Mouse (Mus musculus): ENCODE measurements around the gene Isca2. TPM values are rescaled to one million over a fixed set of nuclear protein-coding genes. Genes with fewer than 3 reads are reported as not detected.

The Isca2 gene
- 105 and 111 TPM in 2 replicates for polyA plus RNA-seq (2015; fragmentation: Nextera tagmentation; extraction: Ambion mirVana)

GRCm38 (mm10) chr12:84772726-84773441 lies at the start of gene Isca2, which contains the start of gene Npc2:
TSS of gene Isca2 (plus strand) at chr12:84773251.
TSS of gene Npc2 (minus strand) at chr12:84773152.
- peak; percentile 98 for ATAC-seq (ENCODE audit: low read depth)
- Histone ChIP-seq H3K4me1 (replicated peaks) (peaks cover 53% of the 10 kb centered on the region), H3K9ac (peak within 1 kb of the TSS; percentile 86), H3K4me3 (replicated peaks) (peak within 1 kb of the TSS; percentile 89), H3K27me3 (no peaks in the 10 kb centered on the region), H3K36me3 (peaks cover 12% of the 10 kb centered on the region), H3K27ac (peak within 1 kb of the TSS; percentile 96), H3K9me3 (replicated peaks) (no peaks in the 10 kb centered on the region), H3K4me2 (peak within 1 kb of the TSS; percentile 89)
- DNase-seq, result peak; percentile 99
- WGBS (ENCODE audit: insufficient replicate concordance), result under 1% methylated on average over 50 of the region's 50 CpGs

GRCm38 (mm10) chr12:84726391-84726790 lies 46.7 kb upstream of the Isca2 start:
- ATAC-seq (ENCODE audit: low read depth), result no peak
- no peak overlapping the region for H3K4me3 ChIP-seq (replicated peaks)
- no peak overlapping the region for H3K9ac ChIP-seq
- H3K27ac ChIP-seq, result no peak overlapping the region
- no peaks in the 10 kb centered on the region for H3K27me3 ChIP-seq
- H3K4me2 ChIP-seq, result no peak overlapping the region
- H3K36me3 ChIP-seq, result no peaks in the 10 kb centered on the region
- 69% methylated on average over 4 of the region's 4 CpGs for WGBS (ENCODE audit: insufficient replicate concordance)
- H3K9me3 ChIP-seq (replicated peaks), result no peaks in the 10 kb centered on the region
- DNase-seq, result no peak
- H3K4me1 ChIP-seq (replicated peaks), result no peaks in the 10 kb centered on the region

GRCm38 (mm10) chr12:84726986-84727385 lies 46.1 kb upstream of the Isca2 start:
- ATAC-seq (ENCODE audit: low read depth), result no peak
- Histone ChIP-seq H3K9me3 (replicated peaks) (no peaks in the 10 kb centered on the region), H3K4me1 (replicated peaks) (no peaks in the 10 kb centered on the region), H3K4me2 (no peak overlapping the region), H3K9ac (no peak overlapping the region), H3K36me3 (no peaks in the 10 kb centered on the region), H3K27me3 (no peaks in the 10 kb centered on the region), H3K27ac (no peak overlapping the region), H3K4me3 (replicated peaks) (no peak overlapping the region)
- no peak for DNase-seq
- 44% methylated on average over 4 of the region's 4 CpGs for WGBS (ENCODE audit: insufficient replicate concordance)

- H3K4me1 ChIP-seq (replicated peaks), result no peaks in the 10 kb centered on the region
- WGBS (ENCODE audit: insufficient replicate concordance), result 59% methylated on average over 5 of the region's 5 CpGs
- no peak for DNase-seq
- H3K27ac ChIP-seq, result no peak overlapping the region
- ATAC-seq (ENCODE audit: low read depth), result no peak
- no peak overlapping the region for H3K9ac ChIP-seq
- no peaks in the 10 kb centered on the region for H3K9me3 ChIP-seq (replicated peaks)
- H3K4me3 ChIP-seq (replicated peaks), result no peak overlapping the region
- H3K4me2 ChIP-seq, result no peak overlapping the region
- no peaks in the 10 kb centered on the region for H3K27me3 ChIP-seq
- no peaks in the 10 kb centered on the region for H3K36me3 ChIP-seq
These were observed 45.6 kb upstream of the Isca2 start for GRCm38 (mm10) chr12:84727434-84727833.

GRCm38 (mm10) chr12:84728421-84728820 lies 44.6 kb upstream of the Isca2 start:
- no peak for ATAC-seq (ENCODE audit: low read depth)
- Histone ChIP-seq H3K27me3 (no peaks in the 10 kb centered on the region), H3K9me3 (replicated peaks) (no peaks in the 10 kb centered on the region), H3K27ac (no peak overlapping the region), H3K36me3 (no peaks in the 10 kb centered on the region), H3K4me1 (replicated peaks) (no peaks in the 10 kb centered on the region), H3K9ac (no peak overlapping the region), H3K4me2 (no peak overlapping the region), H3K4me3 (replicated peaks) (no peak overlapping the region)
- WGBS (ENCODE audit: insufficient replicate concordance), result 77% methylated on average over 10 of the region's 10 CpGs
- DNase-seq, result no peak

- no peak overlapping the region for H3K4me2 ChIP-seq
- 53% methylated on average over 13 of the region's 13 CpGs for WGBS (ENCODE audit: insufficient replicate concordance)
- no peak overlapping the region for H3K27ac ChIP-seq
- H3K4me3 ChIP-seq (replicated peaks), result no peak overlapping the region
- no peak overlapping the region for H3K9ac ChIP-seq
- no peaks in the 10 kb centered on the region for H3K27me3 ChIP-seq
- ATAC-seq (ENCODE audit: low read depth) (no peak), DNase-seq (no peak)
- H3K4me1 ChIP-seq (replicated peaks), result no peaks in the 10 kb centered on the region
- H3K9me3 ChIP-seq (replicated peaks), result no peaks in the 10 kb centered on the region
- no peaks in the 10 kb centered on the region for H3K36me3 ChIP-seq
These were observed 39.7 kb upstream of the Isca2 start for GRCm38 (mm10) chr12:84733366-84733765.

GRCm38 (mm10) chr12:84743496-84743895 lies 29.6 kb upstream of the Isca2 start:
- no peaks in the 10 kb centered on the region; the same call in 1 of the 2 replicates for H3K27me3 ChIP-seq
- no peaks in the 10 kb centered on the region for H3K9me3 ChIP-seq (replicated peaks)
- no peak overlapping the region for H3K4me3 ChIP-seq (replicated peaks)
- no peaks in the 10 kb centered on the region for H3K36me3 ChIP-seq
- WGBS (ENCODE audit: insufficient replicate concordance), result 80% methylated on average over 10 of the region's 10 CpGs
- no peak overlapping the region for H3K27ac ChIP-seq
- no peaks in the 10 kb centered on the region for H3K4me1 ChIP-seq (replicated peaks)
- H3K4me2 ChIP-seq, result no peak overlapping the region
- ATAC-seq (ENCODE audit: low read depth) (no peak), DNase-seq (no peak)
- no peak overlapping the region for H3K9ac ChIP-seq

GRCm38 (mm10) chr12:84745700-84746099 lies 27.4 kb upstream of the Isca2 start:
- no peak overlapping the region for H3K27ac ChIP-seq
- H3K36me3 ChIP-seq, result no peaks in the 10 kb centered on the region
- DNase-seq (no peak), ATAC-seq (ENCODE audit: low read depth) (no peak)
- no peak overlapping the region for H3K4me2 ChIP-seq
- H3K27me3 ChIP-seq, result no peaks in the 10 kb centered on the region; the same call in 1 of the 2 replicates
- H3K9ac ChIP-seq, result no peak overlapping the region
- WGBS (ENCODE audit: insufficient replicate concordance), result 65% methylated on average over 4 of the region's 4 CpGs
- no peak overlapping the region for H3K4me3 ChIP-seq (replicated peaks)
- H3K4me1 ChIP-seq (replicated peaks), result no peaks in the 10 kb centered on the region
- no peaks in the 10 kb centered on the region for H3K9me3 ChIP-seq (replicated peaks)

GRCm38 (mm10) chr12:84748134-84748533 lies 24.9 kb upstream of the Isca2 start:
- H3K4me2 ChIP-seq, result no peak overlapping the region
- H3K4me1 ChIP-seq (replicated peaks), result no peaks in the 10 kb centered on the region
- WGBS (ENCODE audit: insufficient replicate concordance), result 31% methylated on average over 3 of the region's 3 CpGs
- no peak overlapping the region for H3K4me3 ChIP-seq (replicated peaks)
- H3K36me3 ChIP-seq, result no peaks in the 10 kb centered on the region
- no peak overlapping the region for H3K9ac ChIP-seq
- ATAC-seq (ENCODE audit: low read depth) (no peak), DNase-seq (no peak)
- H3K27me3 ChIP-seq, result no peaks in the 10 kb centered on the region; the same call in 1 of the 2 replicates
- no peak overlapping the region; the same call in 1 of the 2 replicates for H3K27ac ChIP-seq
- no peaks in the 10 kb centered on the region for H3K9me3 ChIP-seq (replicated peaks)

- Histone ChIP-seq H3K27me3 (no peaks in the 10 kb centered on the region; the same call in 1 of the 2 replicates), H3K4me3 (replicated peaks) (no peak overlapping the region), H3K9ac (no peak overlapping the region), H3K9me3 (replicated peaks) (no peaks in the 10 kb centered on the region), H3K36me3 (peaks cover 2% of the 10 kb centered on the region; the same call in 1 of the 2 replicates), H3K4me1 (replicated peaks) (no peaks in the 10 kb centered on the region), H3K27ac (no peak overlapping the region), H3K4me2 (no peak overlapping the region)
- DNase-seq (no peak), ATAC-seq (ENCODE audit: low read depth) (no peak)
- 43% methylated on average over 14 of the region's 14 CpGs for WGBS (ENCODE audit: insufficient replicate concordance)
These were observed 22.4 kb upstream of the Isca2 start for GRCm38 (mm10) chr12:84750661-84751060.

- H3K4me1 ChIP-seq (replicated peaks), result no peaks in the 10 kb centered on the region
- no peak for ATAC-seq (ENCODE audit: low read depth)
- H3K9ac ChIP-seq, result no peak overlapping the region
- no peak overlapping the region for H3K4me2 ChIP-seq
- WGBS (ENCODE audit: insufficient replicate concordance), result 47% methylated on average over 14 of the region's 14 CpGs
- H3K27ac ChIP-seq, result no peak overlapping the region
- DNase-seq, result no peak
- H3K9me3 ChIP-seq (replicated peaks), result no peaks in the 10 kb centered on the region
- H3K4me3 ChIP-seq (replicated peaks), result no peak overlapping the region
- H3K27me3 ChIP-seq, result no peaks in the 10 kb centered on the region; the same call in 1 of the 2 replicates
- H3K36me3 ChIP-seq, result peaks cover 19% of the 10 kb centered on the region
These were observed 20.7 kb upstream of the Isca2 start for GRCm38 (mm10) chr12:84752131-84752977.
